Mouse (Mus musculus) kidney, postnatal 10 days (tissue): ENCODE data around the gene Lyst.
"Not testable (repeated sequence)": the region's sequence is repeated elsewhere in the genome, so short reads cannot be mapped to it uniquely, and the experiment has no call there.

Experiments
- DNase-seq: peaks from one replicate; pipeline ENCODE4 v3.0.0; 2021; ENCODE audit warnings: mixed read lengths

Lyst gene

DNA sequence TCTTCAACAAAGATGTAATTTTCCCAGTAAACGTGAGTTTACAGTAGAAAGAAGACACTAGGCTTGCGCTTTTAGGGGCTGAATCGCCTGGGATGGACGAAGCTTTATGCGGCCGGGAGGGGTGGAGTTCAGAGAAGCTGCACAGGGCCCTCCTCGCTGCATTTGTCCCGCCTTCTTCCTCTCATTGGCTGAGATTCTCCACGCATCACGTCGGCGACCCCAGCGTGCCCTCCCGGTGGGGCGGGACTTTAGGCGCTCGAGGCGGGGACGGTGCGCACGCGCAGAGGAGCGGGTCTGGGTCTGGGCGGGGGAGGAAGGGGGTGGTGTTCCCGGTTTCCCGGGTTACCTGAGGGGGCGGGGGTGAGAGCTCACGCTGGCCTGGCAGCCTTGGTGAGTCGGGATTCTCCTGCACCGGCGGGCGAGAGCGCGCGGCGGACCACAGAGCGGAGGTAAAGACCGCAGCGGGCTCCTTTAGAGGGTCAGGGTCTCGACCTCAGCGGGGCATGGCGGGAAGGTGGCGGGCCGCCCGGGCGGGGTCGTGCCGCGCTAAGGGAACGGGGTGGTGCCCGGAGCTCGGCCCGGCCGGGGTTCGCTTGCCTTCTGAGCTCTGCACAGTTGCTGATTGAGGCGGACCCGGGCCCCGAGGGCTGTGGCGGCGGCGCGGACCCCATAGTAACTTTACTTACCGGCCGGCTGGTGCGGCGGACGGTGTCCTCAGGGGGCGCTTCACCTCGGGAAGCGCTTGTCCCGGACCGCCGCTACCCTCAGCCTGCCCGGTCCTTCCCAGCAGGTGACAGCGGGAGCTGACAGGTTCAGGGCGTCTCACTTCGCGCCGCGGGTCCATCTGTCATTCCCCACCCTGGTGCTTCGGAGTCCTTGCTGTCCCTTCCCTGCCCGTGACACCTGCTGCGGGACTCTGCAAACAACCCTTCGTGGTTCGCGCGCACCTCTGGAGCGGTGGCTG lies at the start of gene Lyst:
Gene Lyst, plus strand, starts transcription at position 350 of the 964 bp plus-strand sequence.
- peak; percentile 99 for DNase-seq

GRCm38 (mm10) chr13:13543073-13543472 lies 47.1 kb upstream of the Lyst start:
- not testable (repeated sequence) for DNase-seq

DNA sequence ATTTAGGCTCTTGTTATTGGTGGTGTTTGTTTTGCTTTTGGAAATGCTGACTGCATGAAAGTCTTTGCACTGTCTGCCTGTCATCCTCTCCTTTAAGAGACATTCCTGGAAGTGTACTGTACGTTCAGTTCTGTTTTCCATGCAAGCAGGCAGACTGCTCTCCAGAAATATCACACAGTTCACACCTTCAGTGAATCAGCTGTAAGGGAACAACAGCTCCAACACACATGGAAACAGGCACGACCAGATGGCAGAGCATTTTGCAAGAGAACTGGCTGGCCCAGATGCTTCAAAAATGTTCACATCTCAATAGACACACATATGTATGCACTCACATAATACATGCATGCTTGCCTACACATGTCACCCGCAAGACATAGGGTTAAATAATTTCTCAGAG lies 43.4 kb upstream of the Lyst start:
- DNase-seq = no peak

DNA sequence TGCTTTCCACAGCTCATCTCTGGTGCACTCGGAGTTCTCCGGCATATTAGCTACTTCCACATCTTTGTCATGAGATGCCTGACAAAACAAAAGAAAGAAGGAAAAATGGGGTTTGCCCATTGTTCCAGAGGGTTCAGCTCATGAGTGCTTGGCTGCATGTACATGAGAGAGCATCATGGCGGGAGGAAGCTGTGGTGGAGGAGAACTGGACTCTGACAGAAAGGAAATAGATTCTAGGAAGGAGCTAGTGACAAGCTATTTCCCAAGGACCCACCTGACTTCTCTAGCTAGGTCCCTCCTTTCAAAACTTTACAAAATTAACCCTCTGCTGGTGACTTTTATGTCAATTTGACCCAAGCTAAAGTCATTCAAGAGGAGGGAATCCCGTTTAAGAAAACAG lies 42.3 kb upstream of the Lyst start:
- no peak for DNase-seq

DNA sequence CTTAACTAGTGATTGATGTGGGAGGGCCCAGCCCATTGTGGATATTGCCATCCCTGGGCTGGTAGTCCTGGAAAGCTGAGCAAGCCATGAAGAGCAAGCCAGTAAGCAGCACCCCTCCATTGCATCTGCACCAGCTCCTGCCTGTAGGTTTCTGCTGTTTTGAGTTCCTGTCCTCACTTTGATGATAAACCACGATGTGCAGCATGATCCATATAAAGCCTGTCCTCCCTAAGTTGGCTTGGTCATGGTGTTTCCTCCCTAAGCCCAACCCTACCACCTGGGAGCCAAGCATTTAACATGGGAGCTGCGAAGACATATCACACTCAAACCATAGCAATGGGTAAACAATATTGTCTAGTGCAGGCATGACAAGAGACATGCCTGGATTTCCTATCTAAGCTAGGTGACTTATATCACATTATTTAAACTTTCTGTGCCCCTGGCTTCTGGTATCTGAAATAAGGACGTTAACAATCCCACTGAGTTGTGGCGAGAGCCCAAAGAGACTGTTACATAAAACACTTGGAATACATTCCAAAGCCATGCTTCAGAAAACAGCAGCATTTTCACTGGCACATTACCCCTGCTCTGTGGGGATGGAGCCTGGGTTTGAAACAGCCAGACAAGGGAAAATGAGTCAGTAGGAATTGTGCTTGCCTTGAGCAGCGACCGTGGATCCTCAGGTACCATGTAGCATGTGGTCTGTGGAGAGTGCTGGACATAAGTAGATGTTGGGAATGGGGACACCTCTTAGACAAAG lies 41.6 kb upstream of the Lyst start:
- no peak for DNase-seq

DNA sequence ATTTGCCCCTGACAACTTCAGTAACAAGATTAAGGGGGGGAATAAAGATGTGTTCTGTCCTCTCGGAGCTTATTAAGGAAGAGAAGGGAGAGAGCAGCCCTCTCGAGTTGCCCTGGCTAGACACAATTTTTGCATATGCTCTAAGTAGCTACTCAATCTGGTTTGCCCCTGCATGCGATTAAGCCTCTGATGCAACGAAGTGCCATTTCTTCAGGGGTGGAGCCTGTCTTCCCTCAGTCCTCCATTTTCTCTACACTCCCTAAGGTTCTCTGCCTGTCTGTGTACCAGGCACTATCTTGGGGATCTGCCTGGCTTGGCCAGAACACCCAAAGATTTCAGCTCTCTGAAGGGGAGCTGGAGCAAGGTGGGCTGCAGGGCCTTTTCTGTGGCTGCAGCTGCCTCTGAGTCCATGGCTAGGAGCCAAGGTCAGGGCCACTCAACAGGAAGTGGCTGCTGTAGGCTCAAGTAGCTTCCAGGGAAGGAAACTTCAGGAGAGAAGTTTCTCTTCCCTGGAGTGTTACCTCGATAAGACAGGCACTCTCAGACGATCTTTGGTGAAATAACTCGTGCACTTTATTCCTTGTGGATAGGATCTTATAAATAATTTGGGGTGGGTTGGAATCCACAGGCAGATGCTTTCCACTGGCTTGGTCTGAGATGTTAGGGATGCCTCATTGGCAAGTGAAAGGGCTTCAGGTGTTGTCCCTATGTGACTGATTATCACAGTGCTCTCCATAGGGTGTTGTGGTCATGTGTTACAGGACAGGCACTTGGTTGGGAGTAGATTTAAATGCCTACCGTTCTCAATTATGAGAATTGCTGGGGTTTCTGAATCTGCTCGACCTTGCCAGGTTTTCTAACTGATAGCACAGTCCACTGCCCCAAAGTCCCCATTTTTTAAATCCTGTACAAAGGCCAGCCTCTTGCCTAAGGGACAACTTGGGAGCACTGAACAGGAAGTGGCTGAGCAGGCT lies 40.2 kb upstream of the Lyst start:
- peak; percentile 54 for DNase-seq

DNA sequence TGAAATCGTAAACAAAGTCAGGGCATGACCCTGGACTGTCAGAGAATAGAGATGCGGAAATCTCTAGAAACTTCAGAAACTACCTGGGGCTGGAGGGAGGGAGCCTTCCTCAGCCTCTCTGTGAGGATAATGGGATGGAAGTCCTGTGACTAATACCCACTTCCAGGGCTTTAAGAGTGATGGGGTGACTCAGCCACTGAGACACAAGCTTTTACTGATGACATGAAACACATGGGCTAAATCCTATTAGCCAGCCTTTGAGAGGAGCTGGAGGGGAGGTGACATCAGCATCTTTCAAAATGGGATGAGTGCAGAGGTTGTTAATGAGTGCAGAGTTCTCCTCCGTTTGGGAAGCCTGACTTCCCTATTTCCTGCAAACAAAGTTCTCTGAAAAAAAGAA lies 38.2 kb upstream of the Lyst start:
- no peak for DNase-seq

GRCm38 (mm10) chr13:13553660-13554059 lies 36.5 kb upstream of the Lyst start:
- DNase-seq = no peak

DNA sequence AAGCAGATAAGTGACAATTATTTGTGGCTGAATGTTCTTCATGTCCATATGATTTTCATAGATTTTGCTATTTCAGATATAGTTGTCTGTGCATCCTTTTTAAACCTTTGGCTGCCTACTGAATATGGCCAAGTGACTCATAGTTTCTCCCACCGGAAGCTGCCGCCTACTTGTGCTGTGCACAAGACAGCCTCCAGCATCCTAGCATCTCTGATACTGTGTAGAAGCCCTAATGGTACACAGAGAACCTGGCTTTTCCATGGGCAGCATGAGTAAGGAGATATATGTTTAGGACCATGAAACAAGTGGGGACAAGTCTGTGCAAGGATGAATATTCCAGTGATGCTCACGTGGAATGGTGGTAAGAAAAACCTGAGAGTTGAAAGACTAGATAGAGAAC lies 35.0 kb upstream of the Lyst start:
- DNase-seq = no peak

- no peak for DNase-seq
Observed at GRCm38 (mm10) chr13:13557001-13557743, 33.0 kb upstream of the Lyst start.

GRCm38 (mm10) chr13:13558251-13558650 lies 31.9 kb upstream of the Lyst start:
- no peak for DNase-seq

DNA sequence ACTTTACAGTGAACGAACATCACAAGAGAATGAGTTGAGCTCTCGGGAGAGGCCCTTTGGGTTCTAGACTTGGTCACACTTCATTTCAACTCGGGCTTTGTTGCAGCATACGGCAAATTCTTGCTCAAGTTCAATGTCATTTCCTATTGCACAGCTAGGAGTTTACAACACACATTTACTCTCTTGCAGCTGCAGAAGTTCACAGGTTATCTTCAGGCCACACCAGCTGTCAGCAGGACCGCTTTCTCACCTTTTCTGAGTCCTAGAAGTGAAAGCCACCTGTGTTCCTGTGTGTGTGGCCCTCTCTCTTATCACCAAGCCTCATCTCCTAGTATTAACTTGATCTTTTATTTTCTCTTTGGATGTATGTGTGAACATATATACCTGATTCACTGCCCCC lies 31.3 kb upstream of the Lyst start:
- no peak for DNase-seq

- no peak for DNase-seq
Observed at GRCm38 (mm10) chr13:13562571-13562970, 27.6 kb upstream of the Lyst start.

DNA sequence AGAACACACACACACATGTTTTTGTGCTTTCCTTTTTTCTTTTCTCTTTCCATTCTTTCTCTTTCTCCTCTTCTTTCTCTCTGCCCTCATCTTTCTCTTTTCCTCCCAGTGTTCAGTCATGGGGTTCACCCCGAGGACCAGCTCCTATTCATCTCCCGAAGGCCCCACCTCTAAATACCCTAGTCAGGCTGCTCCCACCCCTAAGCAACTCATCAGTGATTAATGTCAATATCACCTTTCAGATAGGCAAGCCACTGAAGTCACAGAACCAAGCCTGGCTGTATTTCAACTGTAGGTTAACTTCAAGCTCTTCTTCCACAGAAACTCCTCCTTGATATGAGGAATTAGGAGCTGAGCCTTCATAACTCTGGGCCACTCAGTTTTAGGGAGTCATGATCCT lies 26.1 kb upstream of the Lyst start:
- no peak for DNase-seq

GRCm38 (mm10) chr13:13564541-13564940 lies 25.7 kb upstream of the Lyst start:
- DNase-seq = no peak

DNA sequence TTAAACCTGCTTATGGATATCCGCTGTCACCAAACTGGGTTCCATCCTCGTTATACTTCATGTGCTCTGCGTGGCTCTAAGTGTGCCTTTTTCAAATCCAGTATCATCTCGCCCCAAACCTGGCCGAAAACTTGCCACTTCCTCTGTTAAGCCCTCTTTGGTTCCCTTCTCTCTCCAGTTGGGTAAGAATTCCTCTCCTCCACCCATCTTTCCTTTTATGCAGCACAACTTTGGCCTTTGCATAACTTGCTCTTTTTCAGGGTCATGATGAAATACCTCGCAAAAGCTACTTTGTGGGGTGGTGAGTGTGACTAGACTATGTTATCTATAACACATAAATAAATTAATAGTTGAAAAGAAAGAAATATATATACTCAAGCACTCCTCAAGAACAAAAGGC lies 22.6 kb upstream of the Lyst start:
- no peak for DNase-seq

- no peak for DNase-seq
Observed at GRCm38 (mm10) chr13:13568824-13569223, 21.4 kb upstream of the Lyst start.

DNA sequence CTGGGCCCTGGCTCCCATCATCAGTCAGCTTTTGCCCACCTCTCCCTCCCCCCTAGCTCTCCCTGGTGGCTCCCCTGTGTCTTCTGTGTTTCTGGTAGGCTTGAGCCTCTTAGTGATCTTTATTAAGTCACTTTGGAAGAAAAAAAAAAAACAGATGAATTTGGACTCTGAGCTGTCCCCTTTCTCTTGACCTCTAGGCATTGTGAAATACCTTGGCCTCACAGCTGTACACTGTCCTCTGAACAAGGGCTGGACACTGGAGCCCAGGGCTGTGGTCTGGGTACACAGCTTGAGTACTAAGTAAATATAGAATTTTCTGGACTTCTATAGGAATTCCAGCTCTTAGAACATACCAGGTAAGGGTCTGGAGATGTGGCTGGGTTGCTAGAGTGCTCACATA lies 20.6 kb upstream of the Lyst start:
- DNase-seq = no peak

DNA sequence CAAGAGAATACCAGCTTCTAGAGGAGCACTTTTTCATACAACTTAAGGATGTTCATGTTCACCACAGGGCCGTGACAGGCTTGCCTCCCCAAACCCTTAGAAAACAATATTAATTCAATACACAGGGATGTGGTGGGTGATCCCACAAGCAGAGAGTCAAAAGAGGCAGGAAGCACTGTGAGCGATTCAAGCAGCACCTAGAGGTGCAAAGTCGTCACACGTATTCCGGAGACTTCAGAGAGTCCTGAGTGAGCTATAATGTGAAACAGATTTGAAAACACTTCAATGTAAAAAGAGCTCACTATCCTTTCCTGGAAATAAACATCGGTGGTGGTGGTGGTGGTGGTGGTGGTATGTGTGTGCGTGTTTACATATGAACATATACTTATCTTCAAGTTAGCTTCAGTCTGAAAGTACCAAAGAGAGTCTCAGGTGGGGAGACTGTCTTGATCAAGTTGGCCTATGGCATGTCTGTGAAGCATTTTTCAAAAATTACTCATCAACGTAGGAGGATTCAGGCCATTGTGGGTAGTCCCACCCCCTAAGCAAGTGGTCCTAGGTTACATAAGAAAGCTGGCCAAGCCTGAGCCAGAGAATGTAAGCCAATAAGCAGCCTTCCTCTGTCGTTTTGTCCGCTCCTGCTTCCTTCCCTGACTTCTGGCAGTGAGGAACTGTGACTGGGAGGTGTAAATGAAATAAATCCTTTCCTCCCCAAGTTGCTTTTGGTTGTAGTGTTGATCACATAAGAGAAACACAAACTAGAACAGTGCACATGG lies 17.9 kb upstream of the Lyst start:
- no peak for DNase-seq

DNA sequence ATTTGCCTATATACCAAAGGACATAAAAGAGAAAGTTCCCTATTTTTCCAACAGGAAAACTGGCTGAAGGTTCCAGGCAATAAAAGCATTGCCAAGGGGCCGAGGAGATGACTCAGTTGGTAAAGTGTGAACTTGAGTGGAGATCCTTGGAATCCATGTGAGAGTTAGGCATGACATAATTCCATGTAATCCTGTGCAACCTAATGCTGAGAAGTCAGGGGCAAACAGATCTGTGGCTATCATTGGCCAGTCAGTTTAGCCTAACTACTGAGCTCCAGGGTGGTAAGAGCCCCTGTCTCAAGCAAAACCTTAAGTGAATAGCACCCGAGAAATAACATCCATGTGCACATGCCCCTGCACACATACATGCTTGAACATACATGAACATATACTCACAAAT lies 17.3 kb upstream of the Lyst start:
- no peak for DNase-seq

DNA sequence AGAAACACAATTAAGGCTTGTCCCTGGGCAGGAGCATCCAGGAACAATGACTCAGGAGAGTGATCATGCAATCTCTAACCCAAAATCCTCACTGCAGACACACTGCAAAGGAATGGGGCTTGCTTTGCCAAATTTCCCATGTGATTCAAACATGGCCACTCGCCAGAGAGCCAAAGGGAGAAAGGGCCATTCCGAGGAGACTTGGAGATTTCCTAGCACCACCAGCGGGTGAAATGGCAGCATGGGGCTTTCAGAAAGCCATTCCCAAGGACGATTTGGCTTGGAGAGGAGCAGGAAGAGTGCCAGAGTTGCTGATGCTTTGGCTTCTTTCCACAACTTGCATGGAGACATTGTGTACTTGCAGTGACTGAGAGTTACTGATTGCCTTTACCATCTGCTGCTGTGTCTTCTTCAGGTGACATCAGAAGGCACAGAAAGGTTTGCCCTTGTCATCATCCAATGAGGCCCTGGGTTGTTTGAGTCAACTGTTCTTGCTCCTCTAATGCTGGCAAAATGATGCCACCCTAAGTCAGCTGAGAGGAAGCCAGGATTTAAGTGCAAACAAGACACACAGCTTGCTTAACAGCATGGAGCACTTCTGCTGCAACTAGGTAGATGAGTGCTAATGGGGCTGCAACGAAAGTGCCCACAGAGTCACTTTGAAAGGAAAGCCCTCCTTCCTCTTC lies 16.5 kb upstream of the Lyst start:
- DNase-seq = peak; percentile 74
